Mouse (Mus musculus) left cerebral cortex, adult 2 months (tissue): Measurements from ENCODE around the gene Pard3b. TPM values are rescaled to one million over a fixed set of nuclear protein-coding genes. Genes with fewer than 3 reads are reported as not detected.
"Not testable (repeated sequence)": the region's sequence is repeated elsewhere in the genome, so short reads cannot be mapped to it uniquely, and the experiment has no call there.

ENCODE experiments used
- DNase-seq, 2 experiments: peaks; one replicate each; pipeline ENCODE4 v3.0.0; 2021 to 2022; ENCODE audit warnings: low spot score in 2 of 2, mixed read lengths in 1 of 2; ENCODE audit errors: extremely low spot score in 1 of 2
- H3K27ac ChIP-seq: fragments of 200-600 bp; 2 replicates; pipeline ENCODE4 v1.8.1; 2022
- H3K4me3 ChIP-seq: fragments of 200-600 bp; 2 replicates; pipeline ENCODE4 v1.8.1; 2022
- CTCF ChIP-seq: fragments of 200-600 bp; IDR thresholded peaks from 2 replicates; pipeline ENCODE4 v1.8.1; 2022; ENCODE audit warnings: antibody characterized with exemption, mild to moderate bottlenecking, moderate library complexity
- intact Hi-C: fragments of 180-260 bp; cut with DNase I; formaldehyde crosslinking; loops from one replicate; pipeline ENCODE4 v1.15.1; 2025
- total RNA-seq, 2 experiments: library from RNA; stranded (reverse); gene quantifications; 2 replicates each; pipeline ENCODE4 v1.2.3; 2021

Gene Pard3b
- total RNA-seq, 2 experiments from 2014 or later = 4.0 to 5.1 TPM

DNA sequence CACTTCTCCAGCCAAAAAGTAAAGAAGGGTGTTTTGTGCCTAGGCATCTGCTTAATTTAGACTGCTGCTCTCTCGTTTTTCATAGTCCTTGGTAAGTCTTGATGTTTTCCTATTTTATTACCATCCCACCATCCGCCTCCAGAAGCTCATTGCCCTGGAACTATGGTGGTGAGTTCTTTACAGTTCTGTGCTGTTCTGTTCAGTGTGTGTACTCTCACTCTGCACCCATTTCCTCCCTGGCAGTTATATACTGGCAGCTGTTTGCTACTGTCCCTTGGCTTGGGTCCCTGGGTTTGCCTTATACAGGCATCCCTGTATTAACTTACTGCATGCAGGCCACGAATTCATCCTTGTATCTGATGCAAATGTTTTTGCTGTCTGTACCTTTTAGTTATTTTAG is 956.8 kb downstream of the Pard3b start:
- DNase-seq = peak in 1 of 2 experiments; percentile 18
- TF ChIP-seq CTCF = no peak
- Histone ChIP-seq H3K4me3 (no peak overlapping the region), H3K27ac (no peak overlapping the region)
- intact Hi-C loops = loop anchor here (2.0 kb wide), 1 partner anchor 91 kb away; no protein-coding TSS in a partner anchor

DNA sequence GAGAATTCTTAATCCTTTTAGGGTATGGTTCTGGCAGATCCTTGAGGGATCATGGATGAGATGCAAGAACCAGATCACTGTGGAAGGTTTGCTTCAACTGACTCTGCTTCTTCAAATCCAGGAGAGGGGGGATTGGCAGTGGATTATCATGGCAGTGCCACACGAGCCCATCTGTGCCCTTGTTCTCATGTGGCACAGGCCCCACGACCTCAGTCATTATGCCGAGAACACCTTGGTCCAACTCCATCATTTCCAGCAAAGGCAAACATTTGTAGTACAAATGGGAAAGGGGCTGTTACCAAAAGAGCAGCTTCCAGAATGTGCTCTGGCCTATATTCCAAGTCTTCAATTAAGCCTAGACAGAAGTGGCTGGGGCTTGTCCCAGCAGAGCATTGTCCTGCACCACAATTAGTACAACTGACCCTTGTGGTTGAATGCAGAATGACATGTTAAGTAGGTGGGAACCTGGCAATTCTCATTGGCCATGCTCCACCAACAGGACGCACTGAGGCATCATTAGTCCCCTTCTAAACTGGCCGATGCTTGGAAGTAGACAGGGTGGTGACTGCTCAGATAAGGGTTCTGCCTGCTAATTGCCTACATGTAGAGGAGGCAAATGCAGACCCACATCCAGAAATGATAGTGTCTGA is 959.3 kb downstream of the Pard3b start:
- no peak for DNase-seq
- Histone ChIP-seq H3K4me3 (no peak overlapping the region), H3K27ac (no peak overlapping the region)
- intact Hi-C loops = no loop called here
- TF ChIP-seq CTCF = peak; percentile 17

DNA sequence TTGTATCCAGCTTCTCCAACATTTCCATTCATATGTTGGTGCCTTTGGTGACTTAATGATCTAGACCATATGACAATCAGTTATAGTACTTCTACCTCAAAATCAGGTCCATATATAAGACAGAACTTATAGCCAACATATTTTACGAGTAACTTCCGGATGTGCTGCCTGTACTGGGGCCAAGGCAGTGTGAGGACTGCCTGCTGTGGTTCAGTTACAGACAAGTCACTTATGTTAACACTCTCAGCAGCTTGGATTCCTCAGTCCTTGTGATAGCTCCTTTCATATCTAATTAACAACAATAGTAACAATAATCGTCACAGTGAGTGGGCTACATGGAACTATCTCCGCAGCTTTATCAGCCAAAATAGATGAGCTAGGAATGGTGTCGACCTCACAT is 959.9 kb downstream of the Pard3b start:
- TF ChIP-seq CTCF = no peak
- Histone ChIP-seq H3K27ac (no peak overlapping the region), H3K4me3 (no peak overlapping the region)
- intact Hi-C loops = no loop called here
- DNase-seq = no peak

DNA sequence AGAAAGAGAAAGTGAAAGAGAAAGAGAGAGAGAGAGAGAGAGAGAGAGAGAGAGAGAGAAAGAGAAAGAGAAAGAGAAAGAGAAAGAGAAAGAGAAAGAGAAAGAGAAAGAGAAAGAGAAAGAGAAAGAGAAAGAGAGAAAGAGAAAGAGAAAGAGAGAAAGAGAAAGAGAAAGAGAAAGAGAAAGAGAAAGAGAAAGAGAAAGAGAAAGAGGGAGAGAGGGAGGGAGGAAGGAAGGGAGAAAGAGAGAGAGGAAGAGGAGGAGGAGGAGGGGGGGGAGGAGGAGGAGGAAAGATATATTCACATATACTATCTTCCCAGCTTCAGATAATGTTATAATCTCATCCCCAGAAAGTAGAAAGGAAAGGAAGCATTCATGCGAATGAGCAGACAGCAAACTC is 966.0 kb downstream of the Pard3b start:
- DNase-seq, H3K27ac ChIP-seq, H3K4me3 ChIP-seq, intact Hi-C loops: not testable (repeated sequence)

DNA sequence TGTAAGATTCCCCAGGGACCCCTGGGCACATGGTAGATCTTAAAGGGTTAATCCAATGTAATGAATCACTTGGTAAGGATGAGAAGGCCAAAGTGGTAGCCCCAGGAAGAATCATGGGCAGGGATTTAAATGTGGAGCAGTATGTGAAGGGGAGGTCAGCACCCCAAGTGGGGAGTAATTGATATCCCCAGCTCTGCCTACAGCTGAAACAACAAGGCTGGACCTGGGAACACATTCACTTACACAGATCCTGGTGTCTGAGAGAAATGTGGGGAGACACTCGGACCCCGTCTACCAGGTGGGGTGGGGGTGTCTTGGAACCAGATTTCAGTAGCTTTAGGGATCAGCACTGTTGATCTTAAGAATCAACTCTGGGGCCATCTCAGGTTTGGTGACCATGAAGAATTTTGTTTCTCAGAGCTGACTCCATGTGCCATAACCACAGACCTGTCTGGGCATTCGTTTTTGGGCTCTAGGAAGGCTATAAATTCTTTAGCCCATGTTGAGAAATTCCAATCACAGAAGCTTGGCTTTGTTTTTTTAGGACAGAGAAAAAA is 979.6 kb downstream of the Pard3b start:
- Histone ChIP-seq H3K4me3 (no peak overlapping the region), H3K27ac (no peak overlapping the region)
- no peak for TF ChIP-seq CTCF
- intact Hi-C loops = no loop called here
- DNase-seq = no peak

DNA sequence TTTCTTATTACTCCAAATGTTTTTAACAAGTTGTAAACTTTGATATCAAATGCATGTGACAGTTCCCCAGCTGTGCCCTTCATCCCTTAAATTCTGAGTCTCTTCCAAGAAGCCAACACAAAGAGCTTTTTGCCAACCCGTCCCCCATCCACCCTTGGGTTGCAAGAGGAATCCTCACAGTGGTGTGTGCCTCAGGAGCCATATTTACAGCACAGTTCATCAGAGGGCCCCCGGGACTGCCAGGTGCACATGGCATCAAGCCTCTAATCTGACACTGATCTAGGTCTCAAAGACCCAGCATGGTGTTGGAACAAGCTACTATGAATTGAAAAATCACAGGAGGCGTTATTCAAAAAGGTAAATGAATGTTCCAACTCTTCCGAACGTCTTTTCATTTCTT is 980.8 kb downstream of the Pard3b start:
- no peak for TF ChIP-seq CTCF
- no peak for DNase-seq
- Histone ChIP-seq H3K27ac (no peak overlapping the region), H3K4me3 (no peak overlapping the region)
- intact Hi-C loops = no loop called here

DNA sequence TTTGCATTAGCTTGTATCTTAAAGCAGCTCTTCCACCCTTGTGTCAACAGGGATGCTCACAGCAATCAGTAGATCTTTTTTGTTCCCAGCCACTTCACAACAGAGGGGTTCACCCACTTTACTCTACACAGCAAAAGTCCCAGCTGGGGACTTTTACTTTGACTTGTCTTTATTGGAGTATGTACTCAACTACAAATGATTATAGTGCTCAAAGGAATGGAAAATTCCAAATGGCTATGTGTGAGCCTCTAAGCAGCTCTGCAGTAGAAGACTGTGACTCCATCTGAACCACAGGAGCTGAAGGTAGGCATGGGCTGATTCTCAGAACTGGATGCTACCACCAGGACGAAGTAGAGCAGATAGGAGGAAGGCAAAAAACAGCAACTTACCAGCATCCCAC is 983.8 kb downstream of the Pard3b start:
- Histone ChIP-seq H3K4me3 (no peak overlapping the region), H3K27ac (no peak overlapping the region)
- DNase-seq = no peak
- no peak for TF ChIP-seq CTCF
- intact Hi-C loops = no loop called here

DNA sequence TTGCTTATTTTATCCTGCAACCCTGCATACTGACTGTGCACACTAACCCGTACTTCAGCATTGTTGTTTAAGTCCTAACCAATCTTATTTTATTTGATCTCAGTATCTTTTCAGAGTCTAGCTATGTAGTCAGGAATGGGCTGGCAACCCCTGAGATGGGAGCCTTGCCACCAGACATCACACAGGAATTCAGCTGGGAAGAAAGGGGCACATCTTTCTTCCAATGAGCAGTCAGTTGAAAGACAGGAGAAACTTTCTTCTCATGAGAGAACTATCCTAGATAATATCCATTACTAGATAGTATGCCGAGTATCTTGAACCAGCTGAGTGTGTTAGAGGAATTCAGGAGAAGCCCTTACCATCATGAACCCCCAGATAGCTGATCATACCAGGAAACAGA is 985.5 kb downstream of the Pard3b start:
- no peak for DNase-seq
- TF ChIP-seq CTCF = no peak
- H3K27ac ChIP-seq = no peak overlapping the region
- intact Hi-C loops = no loop called here
- no peak overlapping the region for H3K4me3 ChIP-seq

DNA sequence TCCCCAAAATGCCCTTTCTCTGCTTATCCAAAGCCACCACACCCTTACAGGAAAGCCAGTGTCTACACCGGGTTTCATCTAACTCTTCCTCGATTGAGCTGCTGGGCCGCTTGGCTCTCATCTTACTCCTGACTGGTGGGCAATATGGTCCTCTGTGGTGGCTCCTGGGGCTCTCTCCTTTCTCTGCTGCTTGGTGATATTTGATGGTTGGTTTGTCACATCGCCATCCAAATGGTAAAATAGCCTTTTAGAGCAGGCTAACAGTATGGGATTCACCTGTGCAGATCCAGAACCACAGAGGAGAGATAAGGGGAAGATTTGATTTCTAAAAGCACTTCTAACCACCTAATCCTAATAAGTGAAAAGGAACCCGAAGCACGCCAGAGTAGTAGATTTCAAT is 986.2 kb downstream of the Pard3b start:
- intact Hi-C loops = no loop called here
- H3K27ac ChIP-seq = no peak overlapping the region
- H3K4me3 ChIP-seq = no peak overlapping the region
- no peak for DNase-seq
- no peak for TF ChIP-seq CTCF

DNA sequence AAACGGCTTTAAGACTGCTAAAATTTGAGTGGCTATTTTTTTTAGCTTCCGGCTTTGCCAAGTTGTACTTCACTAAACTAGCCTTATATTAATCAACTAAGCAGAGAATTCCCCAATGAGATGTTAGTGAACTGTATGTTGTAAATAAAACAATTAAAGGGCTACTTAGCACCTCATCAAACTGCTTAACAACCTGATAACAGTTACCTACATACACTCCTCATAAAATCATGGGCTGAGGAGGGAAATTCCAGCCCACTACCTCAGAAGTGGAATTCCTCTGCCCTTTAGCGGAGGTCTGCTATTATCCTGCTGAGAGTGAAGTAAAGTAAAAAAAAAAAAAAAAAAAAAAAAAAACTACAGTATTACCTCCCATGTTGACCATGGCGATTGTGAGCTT is 986.7 kb downstream of the Pard3b start:
- Histone ChIP-seq H3K27ac (no peak overlapping the region), H3K4me3 (no peak overlapping the region)
- intact Hi-C loops = no loop called here
- TF ChIP-seq CTCF = no peak
- no peak for DNase-seq

DNA sequence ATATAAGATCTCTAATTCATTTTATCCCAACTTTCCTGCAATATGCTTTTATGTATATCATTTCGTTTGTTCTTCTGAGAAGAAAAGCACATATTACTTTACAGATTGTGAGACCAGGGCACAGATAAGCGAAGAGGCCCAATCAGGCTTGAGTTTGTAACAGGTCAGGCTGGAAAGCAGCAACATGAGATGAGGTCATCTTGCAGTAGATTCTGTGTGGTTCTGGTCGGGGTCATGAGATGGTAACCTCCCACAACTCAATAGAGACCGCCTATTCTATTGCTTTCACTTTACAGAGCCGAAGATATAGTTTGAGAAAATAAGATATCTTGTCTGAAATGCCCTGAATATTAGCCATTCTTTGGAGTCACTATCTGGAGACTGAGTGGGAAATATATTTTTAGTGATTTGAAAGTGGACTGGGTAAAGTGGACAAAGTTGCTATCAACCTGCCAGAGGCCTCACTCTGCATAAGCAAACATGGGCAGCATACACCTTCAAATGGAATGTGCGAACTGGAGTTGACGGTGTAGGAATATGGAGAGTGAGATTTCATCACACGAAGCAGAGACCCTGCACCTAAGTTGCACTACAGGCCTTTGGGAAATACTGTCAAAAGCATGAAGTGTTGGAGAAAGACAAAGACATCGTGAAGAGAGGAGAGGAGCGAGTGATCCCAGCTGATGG is 987.3 kb downstream of the Pard3b start:
- Histone ChIP-seq H3K4me3 (no peak overlapping the region), H3K27ac (no peak overlapping the region)
- TF ChIP-seq CTCF = no peak
- DNase-seq = no peak
- intact Hi-C loops = no loop called here

DNA sequence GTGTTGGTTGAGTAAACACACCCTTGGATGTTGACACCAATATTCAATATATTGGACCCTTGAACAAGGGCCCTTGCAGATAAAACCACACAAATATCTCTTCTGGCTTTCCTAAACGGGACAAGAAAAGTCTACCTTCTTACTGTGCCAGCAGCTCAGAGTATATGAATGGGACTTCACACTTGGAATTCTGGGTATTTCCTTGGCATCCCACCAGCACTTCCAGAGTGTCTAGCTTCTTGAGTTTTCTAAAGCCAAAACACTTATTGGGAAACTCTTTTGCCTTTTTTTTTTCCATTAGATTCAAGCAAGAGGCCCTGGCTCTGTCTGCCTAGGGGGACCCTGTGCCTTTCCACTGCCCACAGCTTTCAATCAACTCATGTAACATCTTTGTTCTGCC is 991.3 kb downstream of the Pard3b start:
- DNase-seq = no peak
- intact Hi-C loops = no loop called here
- no peak for TF ChIP-seq CTCF
- Histone ChIP-seq H3K4me3 (no peak overlapping the region), H3K27ac (no peak overlapping the region)
